In the genomic region with DNA sequence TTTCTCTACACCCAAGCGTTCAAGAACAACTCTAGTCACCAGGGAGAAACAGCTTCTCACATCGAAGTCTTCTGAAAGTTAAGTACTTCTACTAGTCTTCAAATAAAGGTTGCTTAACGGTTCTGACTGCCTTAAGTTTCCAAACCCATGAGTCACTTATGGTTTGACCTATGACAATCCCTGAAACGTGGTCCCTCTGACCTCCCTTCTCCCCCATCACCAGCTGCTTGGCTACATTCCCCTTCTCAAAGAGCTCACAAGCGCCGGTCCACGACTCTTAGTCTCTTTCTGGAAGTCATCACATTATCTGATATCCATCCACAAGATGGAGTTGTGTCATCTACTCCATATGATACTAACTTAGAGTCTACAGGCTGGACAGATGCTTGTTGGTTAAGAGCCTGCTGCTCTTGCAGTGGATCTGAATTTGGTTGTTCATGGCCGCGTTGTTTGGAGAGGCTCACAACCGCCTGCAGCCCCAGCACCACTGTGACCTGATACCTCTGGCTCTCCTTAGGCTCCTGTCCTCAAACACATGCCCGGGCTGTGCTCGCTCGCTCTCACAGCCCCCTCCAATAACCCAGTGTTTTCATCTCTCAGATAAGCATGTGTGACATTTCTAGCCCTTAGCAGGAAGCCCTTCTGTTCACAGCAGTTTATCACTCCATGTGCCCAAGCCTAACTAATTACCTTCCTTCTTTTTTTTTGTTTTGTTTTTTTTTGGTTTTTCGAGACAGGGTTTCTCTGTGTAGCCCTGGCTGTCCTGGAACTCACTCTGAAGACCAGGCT, we compare ENCODE assay signal across 16 mouse cellular contexts. TPM values are rescaled to one million over a fixed set of nuclear protein-coding genes. Genes with fewer than 3 reads are reported as not detected.
DNase-seq lines count a peak whose midpoint lies in the region; ATAC-seq and TF ChIP-seq lines count a peak whose summit lies in the region.
"Had no signal": no experiment of that assay in that cellular context is flagged by ENCODE, and none has a peak within 500 bp of the region (broad histone marks: within the 10 kb centered on the region; RNA-seq: fewer than 3 reads in every experiment).

No protein-coding gene starts in this region.

- no peak overlapping the region for H3K4me3 ChIP-seq in heart, embryonic 13.5 days
- no peak overlapping the region for H3K4me3 ChIP-seq in thymus, adult 2 months (ENCODE audit: control insufficient read depth, insufficient read depth, low read length)
- H3K4me3 ChIP-seq in liver, embryonic 12.5 days, result no peak overlapping the region
- H3K4me3 ChIP-seq: gastrocnemius, adult 2 months; hindbrain, embryonic 13.5 days; myocyte had no signal

- no peaks in the 10 kb centered on the region for H3K9me3 ChIP-seq in heart, embryonic 13.5 days
- no peaks in the 10 kb centered on the region for H3K9me3 ChIP-seq in liver, embryonic 12.5 days (replicated peaks)
- H3K9me3 ChIP-seq: hindbrain, embryonic 13.5 days had no signal

- TF ChIP-seq POLR2A in thymus, adult 2 months (IDR thresholded peaks at IDR 0.05; ENCODE audit: control insufficient read depth, extremely low read depth, insufficient read depth, low read length, poor library complexity), result no peak

- ATAC-seq in heart, embryonic 13.5 days (ENCODE audit: extremely low read depth, insufficient number of reproducible peaks, low FRiP score, low TSS enrichment), result no peak
- ATAC-seq in liver, embryonic 12.5 days, result peak; percentile 61
- ATAC-seq: forebrain, embryonic 16.5 days; Patski had no signal

- WGBS in heart, embryonic 13.5 days, result 47% methylated on average over 14 of the region's 14 CpGs
- WGBS in thymus, adult 2 months, result 72% methylated on average over 14 of the region's 14 CpGs
- WGBS in liver, embryonic 12.5 days (ENCODE audit: insufficient replicate concordance), result 46% methylated on average over 14 of the region's 14 CpGs

- peaks cover 22% of the 10 kb centered on the region for H3K36me3 ChIP-seq in heart, embryonic 13.5 days
- no peaks in the 10 kb centered on the region for H3K36me3 ChIP-seq in thymus, adult 2 months (ENCODE audit: control insufficient read depth, insufficient read depth, low read length)
- peaks cover 4% of the 10 kb centered on the region; the same call in 1 of the 2 replicates for H3K36me3 ChIP-seq in liver, embryonic 12.5 days

- no peak for DNase-seq in heart, postnatal 36 days
- DNase-seq in thymus, adult 2 months, result no peak
- DNase-seq in thymus, postnatal 14 days, result no peak
- DNase-seq in retina, postnatal 1 day, result no peak
- DNase-seq in layer of hippocampus, adult 11-12 months (ENCODE audit: low spot score), result no peak
- DNase-seq: gastrocnemius, adult 2 months; kidney, adult 11 months; kidney, postnatal 14 days; right cerebral cortex, postnatal 14 days had no signal

- peaks cover 42% of the 10 kb centered on the region for H3K4me1 ChIP-seq in heart, embryonic 13.5 days
- H3K4me1 ChIP-seq in thymus, adult 2 months (replicated peaks; ENCODE audit: control insufficient read depth, insufficient read depth, low read length), result peaks cover 14% of the 10 kb centered on the region
- peaks cover 53% of the 10 kb centered on the region for H3K4me1 ChIP-seq in liver, embryonic 12.5 days

- peak overlapping the region; percentile 37; the same call in 1 of the 2 replicates for H3K27ac ChIP-seq in heart, embryonic 13.5 days (replicated peaks)
- H3K27ac ChIP-seq in thymus, adult 2 months (ENCODE audit: control insufficient read depth, insufficient read depth, low read length), result 0 out of 2 replicates have a peak overlapping the region, but pooled peaks have one; percentile 2
- no peak overlapping the region; the same call in 1 of the 2 replicates for H3K27ac ChIP-seq in liver, embryonic 12.5 days
- H3K27ac ChIP-seq: gastrocnemius, adult 2 months; hindbrain, embryonic 13.5 days; macrophage had no signal

- no peak overlapping the region for H3K4me2 ChIP-seq in heart, embryonic 13.5 days
- peak overlapping the region; percentile 35 for H3K4me2 ChIP-seq in liver, embryonic 12.5 days
- H3K4me2 ChIP-seq: hindbrain, embryonic 13.5 days had no signal

- H3K9ac ChIP-seq in heart, embryonic 13.5 days, result no peak overlapping the region
- no peak overlapping the region for H3K9ac ChIP-seq in liver, embryonic 12.5 days
- H3K9ac ChIP-seq: hindbrain, embryonic 13.5 days had no signal

- intact Hi-C loops in heart, postnatal 36 days (cut with DNase I), result no loop called here

- no peaks in the 10 kb centered on the region for H3K27me3 ChIP-seq in heart, embryonic 13.5 days (replicated peaks)
- H3K27me3 ChIP-seq in thymus, adult 2 months (ENCODE audit: control insufficient read depth, insufficient read depth, low read length), result no peaks in the 10 kb centered on the region
- H3K27me3 ChIP-seq in liver, embryonic 12.5 days (replicated peaks), result no peaks in the 10 kb centered on the region
- H3K27me3 ChIP-seq: hindbrain, embryonic 13.5 days; Patski had no signal

- no peak for TF ChIP-seq CTCF in thymus, adult 2 months (IDR thresholded peaks at IDR 0.05; ENCODE audit: borderline replicate concordance, control insufficient read depth, extremely low read depth, insufficient read depth, low read length, poor library complexity)

RNA-seq across cellular contexts. Expression of a gene that starts 55.5 kb away (rescaled TPM):
- polyA plus RNA-seq in heart, embryonic 13.5 days (2015; fragmentation: Nextera tagmentation; extraction: Ambion mirVana), result 13.7 and 13.8 TPM in 2 replicates
- total RNA-seq in heart, postnatal 36 days (2021), result 10 to 100 TPM; 36.9 to 37.9 TPM
- polyA plus RNA-seq in thymus, adult 2 months (2012; rRNA removed), result 159 and 161 TPM in 2 replicates
- 18.0 and 18.4 TPM in 2 replicates for polyA plus RNA-seq in liver, embryonic 12.5 days (2016; fragmentation: Nextera tagmentation; extraction: Ambion mirVana)
